Mouse (Mus musculus) ES-E14 (cell line): ENCODE results near the gene Cass4. TPM values are rescaled to one million over a fixed set of nuclear protein-coding genes. Genes with fewer than 3 reads are reported as not detected.
A peak's percentile ranks its signal among the peaks of the same experiment; 100 is the strongest.

ENCODE experiments used
- DNase-seq: peaks from one replicate; pipeline ENCODE4 v3.0.0-alpha.2; 2013; ENCODE audit warnings: low read depth, low spot score
- H3K27ac ChIP-seq: 2 replicates; pipeline ENCODE4 v1.5.1; 2012; ENCODE audit warnings: low read depth, mild to moderate bottlenecking, low read length, moderate library complexity, mixed read lengths; ENCODE audit not compliant: poor library complexity, insufficient read depth, severe bottlenecking
- H3K36me3 ChIP-seq: 2 replicates; pipeline ENCODE4 v1.6.1; 2012; ENCODE audit warnings: mild to moderate bottlenecking, low read length, moderate library complexity, mixed read lengths; ENCODE audit not compliant: control insufficient read depth, poor library complexity, insufficient read depth, severe bottlenecking
- H3K4me1 ChIP-seq, 2 experiments: fragments of 150-350 bp in 1 of 2; sonication (generic) in 1 of 2; 2 replicates each; pipeline ENCODE4 v1.6.1; 2012; ENCODE audit warnings: low read length in 2 of 2, mild to moderate bottlenecking in 1 of 2, mixed read lengths in 1 of 2; ENCODE audit not compliant: control insufficient read depth in 2 of 2, insufficient read depth in 2 of 2, poor library complexity in 1 of 2
- H3K4me3 ChIP-seq, 2 experiments: fragments of 150-350 bp in 1 of 2; sonication (generic) in 1 of 2; 2 replicates each; pipeline ENCODE4 v1.5.1; 2012; ENCODE audit warnings: low read length in 2 of 2, low read depth in 1 of 2, mild to moderate bottlenecking in 1 of 2, mixed read lengths in 1 of 2; ENCODE audit not compliant: insufficient read depth in 1 of 2, poor library complexity in 1 of 2, severe bottlenecking in 1 of 2
- H3K9ac ChIP-seq: 2 replicates; pipeline ENCODE4 v1.6.1; 2012; ENCODE audit warnings: low read depth, mild to moderate bottlenecking, low read length, mixed read lengths; ENCODE audit not compliant: poor library complexity, insufficient read depth, severe bottlenecking
- H3K9me3 ChIP-seq: fragments of 150-350 bp; sonication (generic); 2 replicates; pipeline ENCODE4 v1.6.1; 2012; ENCODE audit warnings: low read depth, mild to moderate bottlenecking, low read length; ENCODE audit not compliant: control insufficient read depth, insufficient read depth
- CHD2 ChIP-seq: IDR thresholded peaks from 2 replicates; pipeline ENCODE4 v1.6.1; 2014; ENCODE audit warnings: mild to moderate bottlenecking, low read depth, low read length, inconsistent platforms
- HCFC1 ChIP-seq: IDR thresholded peaks from 2 replicates; pipeline ENCODE4 v1.6.1; 2012; ENCODE audit warnings: low read length, inconsistent platforms, borderline replicate concordance; ENCODE audit not compliant: insufficient read depth
- MAFK ChIP-seq: IDR thresholded peaks from 2 replicates; pipeline ENCODE4 v1.6.1; 2014; ENCODE audit warnings: mild to moderate bottlenecking, low read depth, low read length, inconsistent platforms; ENCODE audit not compliant: insufficient read depth
- ZC3H11A ChIP-seq: IDR thresholded peaks from 2 replicates; pipeline ENCODE4 v1.6.1; 2012; ENCODE audit warnings: low read depth, mild to moderate bottlenecking, inconsistent platforms, low read length, borderline replicate concordance
- ZNF384 ChIP-seq: IDR thresholded peaks from 2 replicates; pipeline ENCODE4 v1.6.1; 2012; ENCODE audit warnings: low read depth, low read length, inconsistent platforms
- in situ Hi-C, 2 experiments: fragments of 600-800 bp; cut with MboI; formaldehyde crosslinking; loops; one replicate each; pipeline ENCODE4 v1.15.1; 2025; ENCODE audit warnings: low sequenced_read_pairs in 2 of 2, inconsistent platforms in 1 of 2; ENCODE audit not compliant: unreplicated experiment in 2 of 2
- total RNA-seq: library from RNA; depleted of rRNA; stranded (reverse); fragments of 300-350 nt; gene quantifications from 2 replicates; pipeline ENCODE4 v1.2.3, GENCODE M21; 2012

Gene Cass4
- total RNA-seq, 1 experiment = 2.8 TPM

DNA sequence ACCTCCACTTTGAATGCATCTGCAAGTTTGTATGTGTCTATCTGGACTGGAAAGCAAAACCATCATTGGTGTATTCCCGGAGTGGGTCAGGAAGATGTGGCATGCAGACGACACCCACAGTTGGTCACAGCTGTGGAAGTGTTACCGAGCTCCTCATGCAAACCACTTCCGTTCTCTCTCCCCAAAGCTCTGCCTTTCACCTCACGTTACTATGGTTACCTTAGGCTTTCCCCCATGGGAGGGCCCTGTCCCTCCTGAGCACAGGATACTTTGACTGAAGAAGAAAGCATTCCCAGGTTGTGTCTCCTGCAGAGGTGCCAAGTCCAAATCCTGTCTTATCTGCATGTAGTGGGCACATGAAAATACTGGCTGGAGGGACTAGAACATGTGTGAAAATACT is 40.2 kb downstream of the Cass4 start:
- TF ChIP-seq CHD2 (no peak), ZNF384 (no peak), ZC3H11A (no peak), MAFK (no peak)
- Histone ChIP-seq H3K9me3 (no peaks in the 10 kb centered on the region), H3K36me3 (no peaks in the 10 kb centered on the region; the same call in 1 of the 2 replicates), H3K27ac (no peak overlapping the region), H3K4me3 (no peak overlapping the region), H3K9ac (no peak overlapping the region), H3K4me1 (no peaks in the 10 kb centered on the region)
- no peak for DNase-seq
- in situ Hi-C loops = loop anchor here in 1 of 2 experiments (25.0 kb wide), 1 partner anchor 196 kb away; the partner anchor contains the start of gene Mc3r

DNA sequence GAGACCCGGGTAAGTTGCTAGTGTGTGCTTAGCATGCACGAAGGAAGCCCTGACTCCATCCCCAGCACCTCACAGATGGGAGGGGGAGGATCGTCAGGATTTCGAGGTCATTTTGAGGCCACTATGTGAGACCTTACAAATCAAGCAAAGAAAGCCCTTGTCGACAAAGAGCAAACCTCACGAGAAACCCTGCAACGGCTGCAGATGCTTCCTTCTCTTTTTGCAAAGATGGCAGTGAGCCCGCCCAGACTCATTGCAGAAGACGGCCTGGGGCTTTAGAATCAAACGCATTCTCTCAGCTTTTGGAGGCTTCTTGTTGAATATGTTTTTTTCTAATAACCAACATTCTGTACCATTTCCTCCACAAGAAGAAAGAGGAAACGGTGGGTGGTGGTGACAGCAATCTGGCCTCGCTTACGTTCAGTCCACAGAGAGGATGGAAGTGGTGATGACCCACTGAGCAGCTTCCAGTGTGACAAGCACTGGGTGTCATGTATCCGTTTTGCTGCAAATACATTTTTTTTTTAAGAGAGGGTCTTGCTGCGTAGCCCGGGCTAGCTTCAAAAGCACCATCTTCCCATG is 43.9 kb downstream of the Cass4 start:
- Histone ChIP-seq H3K9me3 (no peaks in the 10 kb centered on the region), H3K4me3 (no peak overlapping the region), H3K4me1 (peaks cover 0 to 8% of the 10 kb centered on the region in 2 experiments; a peak in 1 of 4 replicates), H3K27ac (no peak overlapping the region), H3K9ac (no peak overlapping the region), H3K36me3 (no peaks in the 10 kb centered on the region; the same call in 1 of the 2 replicates)
- no peak for DNase-seq
- in situ Hi-C loops = loop anchor here in 1 of 2 experiments (25.0 kb wide), 1 partner anchor 200 kb away; the partner anchor contains the start of gene Mc3r
- TF ChIP-seq CHD2 (no peak), ZNF384 (no peak), HCFC1 (no peak), ZC3H11A (no peak), MAFK (no peak)

DNA sequence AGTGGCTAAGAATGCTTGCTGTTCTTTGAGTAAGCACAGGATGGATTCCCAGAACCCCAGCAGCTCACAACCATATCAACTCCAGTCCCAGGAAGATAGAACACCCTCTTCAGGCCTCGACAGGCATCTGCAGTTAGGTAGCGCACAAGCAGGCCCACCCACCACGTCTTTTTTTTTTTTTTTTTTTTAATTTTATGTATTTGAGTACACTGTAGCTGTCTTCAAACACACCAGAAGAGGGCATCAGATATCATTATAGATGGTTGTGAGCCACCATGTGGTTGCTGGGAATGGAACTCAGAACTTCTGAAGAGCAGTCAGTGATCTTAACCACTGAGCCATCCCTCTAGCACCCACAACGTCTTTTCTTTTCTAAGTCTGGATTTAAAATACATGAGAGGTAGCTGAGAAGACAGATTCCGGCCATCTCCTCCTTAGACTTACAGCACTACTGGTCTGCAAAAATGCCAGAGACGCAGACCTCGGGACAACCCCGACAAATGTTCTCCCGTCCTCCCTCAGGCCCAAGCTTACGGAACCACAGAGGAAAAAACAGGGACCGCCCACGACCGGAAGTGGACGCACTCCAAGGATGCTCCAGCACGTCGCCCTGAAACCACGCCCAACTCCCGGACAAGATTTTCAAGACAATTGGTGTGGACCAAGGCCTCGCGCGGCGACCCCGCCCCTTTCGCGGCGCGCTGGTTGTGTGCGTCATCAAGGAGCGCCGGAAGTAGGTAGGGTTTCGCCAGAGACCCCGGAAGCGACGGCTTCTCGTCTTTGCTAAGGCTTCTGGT is 46.4 kb downstream of the Cass4 start, which contains the start of gene Rtf2:
Gene Rtf2 (plus strand): TSS at position 714 of the 797 bp plus-strand sequence.
- Histone ChIP-seq H3K27ac (peak within 1 kb of the TSS; percentile 36; the same call in 1 of the 2 replicates), H3K9ac (peak within 1 kb of the TSS; percentile 95), H3K36me3 (no peaks in the 10 kb centered on the region), H3K4me3 (peak within 1 kb of the TSS; percentile 97 to 99), H3K4me1 (peaks cover 0 to 8% of the 10 kb centered on the region in 2 experiments; a peak in 1 of 4 replicates), H3K9me3 (no peaks in the 10 kb centered on the region)
- peak; percentile 85 for TF ChIP-seq HCFC1
- TF ChIP-seq CHD2 = peak; percentile 83
- TF ChIP-seq ZC3H11A = 0 out of 2 replicates have a peak, but pooled peaks have one; percentile 19
- peak; percentile 28; the same call in 1 of the 2 replicates for TF ChIP-seq ZNF384
- TF ChIP-seq MAFK = 0 out of 2 replicates have a peak, but pooled peaks have one; percentile 31
- peak; percentile 99 for DNase-seq
- in situ Hi-C loops = loop anchor here in 1 of 2 experiments (25.0 kb wide), 1 partner anchor 203 kb away; the partner anchor contains the start of gene Mc3r

GRCm38 (mm10) chr2:172440640-172441005 is 47.0 kb downstream of the Cass4 start:
- TF ChIP-seq ZNF384 = no peak
- no peak for TF ChIP-seq CHD2
- TF ChIP-seq ZC3H11A = no peak
- TF ChIP-seq HCFC1 = no peak
- TF ChIP-seq MAFK = no peak
- H3K9me3 ChIP-seq = no peaks in the 10 kb centered on the region
- no peak overlapping the region for H3K27ac ChIP-seq
- no peaks in the 10 kb centered on the region; the same call in 1 of the 2 replicates for H3K36me3 ChIP-seq
- peaks cover 0 to 8% of the 10 kb centered on the region in 2 experiments; a peak in 1 of 4 replicates for H3K4me1 ChIP-seq
- no peak for DNase-seq
- H3K4me3 ChIP-seq = peak overlapping the region; percentile 97 to 99
- in situ Hi-C loops = loop anchor here in 1 of 2 experiments (25.0 kb wide), 1 partner anchor 203 kb away; the partner anchor contains the start of gene Mc3r
- peak overlapping the region; percentile 95 for H3K9ac ChIP-seq
